Mouse (Mus musculus): ENCODE measurements around the gene Meis1.

DNA sequence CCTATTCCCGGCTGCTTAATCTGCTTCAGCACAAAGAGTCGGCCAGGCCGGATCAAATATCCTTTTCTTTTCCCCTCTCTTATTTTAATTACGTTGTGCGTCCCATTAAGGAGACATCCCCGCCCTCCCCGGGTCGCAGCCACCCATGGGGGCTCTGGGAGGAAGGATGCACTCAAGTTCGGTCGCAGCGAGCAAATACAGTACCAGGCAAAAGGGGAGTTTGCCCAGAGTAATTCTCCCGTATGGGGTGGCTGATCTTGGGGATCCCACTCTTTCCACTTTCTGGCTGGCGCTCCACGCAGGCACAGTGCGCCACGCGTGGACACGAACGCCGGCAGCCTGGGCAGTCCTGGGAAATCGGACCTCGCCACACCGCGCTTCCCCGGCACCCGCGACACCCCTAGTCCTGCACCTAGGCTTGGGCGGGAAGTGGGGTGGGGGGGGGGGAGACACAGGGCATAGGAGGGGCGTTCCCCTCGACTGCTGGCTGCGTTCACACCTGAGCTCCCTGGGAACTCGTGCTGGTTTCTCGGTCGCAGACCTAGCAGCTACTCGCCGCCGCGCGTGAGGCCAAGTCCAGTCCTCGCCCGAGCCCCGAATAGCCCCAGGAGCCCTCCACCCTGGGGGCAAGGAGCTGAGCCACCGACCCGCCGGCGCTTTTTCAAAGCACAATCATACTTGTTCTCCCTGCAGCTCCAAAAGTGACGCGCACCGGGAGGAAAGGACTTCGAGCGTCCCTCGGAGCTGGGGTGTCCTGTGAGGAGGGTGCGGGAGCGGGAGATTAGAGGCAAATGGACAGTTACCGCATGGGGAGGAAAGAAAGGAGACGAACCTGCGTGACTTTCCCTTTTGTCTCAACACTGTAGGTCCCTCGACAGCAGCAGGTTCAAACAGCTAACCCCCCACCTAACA, 147.4 kb downstream of the Meis1 start:
- TF ChIP-seq POLR2A (IDR thresholded peaks at IDR 0.05; ENCODE audit: low read depth, low read length) (no peak), CTCF (IDR thresholded peaks at IDR 0.05; ENCODE audit: borderline replicate concordance, insufficient read depth, low read length) (no peak)

Measured in embryonic fibroblast, embryonic 13.5 days (primary cell).